Mouse (Mus musculus): ENCODE measurements around the gene Zfp341. TPM values are rescaled to one million over a fixed set of nuclear protein-coding genes. Genes with fewer than 3 reads are reported as not detected.

Gene Zfp341
- polyA plus RNA-seq, 1 experiment from 2014 or later: 1.3 TPM

DNA sequence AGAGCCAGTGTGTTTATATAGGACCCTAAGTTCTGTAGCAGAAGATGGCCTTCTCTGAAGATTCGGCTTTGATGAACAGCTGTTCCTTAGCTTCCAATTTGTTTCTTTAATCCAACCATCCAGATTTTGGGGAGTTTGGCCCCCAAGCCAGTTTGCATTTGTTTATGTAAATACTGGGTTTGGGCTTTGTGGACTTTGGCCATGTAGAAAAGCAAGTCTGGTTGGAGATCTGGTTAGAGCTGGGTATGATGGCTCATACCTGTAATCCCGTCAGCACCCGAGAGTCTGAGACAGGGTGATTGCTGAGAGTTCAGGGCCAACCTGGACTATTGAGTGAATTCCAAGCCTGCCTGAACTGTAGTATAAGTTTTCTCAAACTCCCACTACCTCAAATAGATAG lies 72.7 kb downstream of the Zfp341 start:
- WGBS: 91% methylated on average over 3 of the region's 3 CpGs
- peaks cover 16% of the 10 kb centered on the region; the same call in 1 of the 2 replicates for H3K36me3 ChIP-seq (ENCODE audit: control insufficient read depth, insufficient read depth, low read length)
- no peaks in the 10 kb centered on the region for H3K27me3 ChIP-seq (ENCODE audit: control insufficient read depth, insufficient read depth, low read length)
- 0 out of 2 replicates have a peak, but pooled peaks cover 6% of the 10 kb centered on the region for H3K4me1 ChIP-seq (ENCODE audit: control insufficient read depth, insufficient read depth, low read length)
- H3K9ac ChIP-seq (ENCODE audit: low read depth, low read length): no peak overlapping the region
- no peaks in the 10 kb centered on the region for H3K9me3 ChIP-seq (ENCODE audit: control insufficient read depth, low read length)
- H3K27ac ChIP-seq (ENCODE audit: low read depth, low read length): no peak overlapping the region
- ATAC-seq (ENCODE audit: low FRiP score, low TSS enrichment): no peak
- H3K4me2 ChIP-seq (replicated peaks; ENCODE audit: low read depth, low read length): no peak overlapping the region
- H3K4me3 ChIP-seq (ENCODE audit: low read length): no peak overlapping the region

DNA sequence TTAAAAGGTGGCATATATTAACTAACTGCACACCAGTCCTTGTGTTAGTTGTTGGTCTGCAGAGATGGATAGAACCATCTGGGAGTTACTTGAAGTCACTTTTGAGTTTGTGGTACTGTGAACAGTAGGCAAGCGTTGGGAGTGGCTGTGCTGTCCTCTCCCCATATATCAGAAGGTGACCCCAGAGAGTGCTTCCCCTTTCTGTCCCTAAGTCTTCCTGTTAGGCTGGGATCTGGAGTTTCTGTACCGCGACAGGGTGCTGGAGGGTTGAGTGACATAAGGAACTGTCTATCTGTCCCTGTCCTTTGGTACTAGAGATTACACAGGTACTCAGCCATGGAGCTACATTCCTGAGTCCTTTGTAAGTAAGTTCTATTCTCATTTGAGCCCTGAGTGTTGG lies 73.7 kb downstream of the Zfp341 start:
- Histone ChIP-seq H3K36me3 (ENCODE audit: control insufficient read depth, insufficient read depth, low read length) (peaks cover 26% of the 10 kb centered on the region; the same call in 1 of the 2 replicates), H3K27ac (ENCODE audit: low read depth, low read length) (no peak overlapping the region), H3K4me1 (ENCODE audit: control insufficient read depth, insufficient read depth, low read length) (0 out of 2 replicates have a peak, but pooled peaks cover 2% of the 10 kb centered on the region), H3K4me3 (ENCODE audit: low read length) (no peak overlapping the region), H3K27me3 (ENCODE audit: control insufficient read depth, insufficient read depth, low read length) (no peaks in the 10 kb centered on the region), H3K9me3 (ENCODE audit: control insufficient read depth, low read length) (no peaks in the 10 kb centered on the region), H3K4me2 (replicated peaks; ENCODE audit: low read depth, low read length) (no peak overlapping the region), H3K9ac (ENCODE audit: low read depth, low read length) (no peak overlapping the region)
- no peak for ATAC-seq (ENCODE audit: low FRiP score, low TSS enrichment)
- WGBS: 83% methylated on average over 3 of the region's 3 CpGs

DNA sequence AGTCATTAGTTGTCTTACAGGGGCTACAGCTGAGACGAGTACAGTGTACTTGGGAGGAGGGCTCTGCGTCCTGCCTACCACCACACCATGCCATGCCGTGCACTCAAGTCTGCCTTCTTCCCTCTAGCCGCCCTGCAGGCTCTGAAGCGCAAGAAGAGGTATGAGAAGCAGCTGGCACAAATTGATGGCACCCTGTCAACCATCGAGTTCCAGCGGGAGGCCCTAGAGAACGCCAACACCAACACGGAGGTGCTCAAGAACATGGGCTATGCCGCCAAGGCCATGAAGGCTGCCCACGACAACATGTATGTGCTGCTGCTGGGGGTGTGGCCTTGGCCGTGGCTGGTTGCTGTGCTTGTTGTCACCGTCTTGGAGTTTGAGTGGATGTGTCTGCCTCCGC lies 76.3 kb downstream of the Zfp341 start:
- Histone ChIP-seq H3K27me3 (ENCODE audit: control insufficient read depth, insufficient read depth, low read length) (no peaks in the 10 kb centered on the region), H3K4me3 (ENCODE audit: low read length) (no peak overlapping the region), H3K4me1 (ENCODE audit: control insufficient read depth, insufficient read depth, low read length) (no peaks in the 10 kb centered on the region), H3K9ac (ENCODE audit: low read depth, low read length) (no peak overlapping the region), H3K4me2 (replicated peaks; ENCODE audit: low read depth, low read length) (no peak overlapping the region), H3K36me3 (ENCODE audit: control insufficient read depth, insufficient read depth, low read length) (peaks cover 50% of the 10 kb centered on the region), H3K27ac (ENCODE audit: low read depth, low read length) (no peak overlapping the region), H3K9me3 (ENCODE audit: control insufficient read depth, low read length) (no peaks in the 10 kb centered on the region)
- 93% methylated on average over 14 of the region's 14 CpGs for WGBS
- ATAC-seq (ENCODE audit: low FRiP score, low TSS enrichment): no peak

DNA sequence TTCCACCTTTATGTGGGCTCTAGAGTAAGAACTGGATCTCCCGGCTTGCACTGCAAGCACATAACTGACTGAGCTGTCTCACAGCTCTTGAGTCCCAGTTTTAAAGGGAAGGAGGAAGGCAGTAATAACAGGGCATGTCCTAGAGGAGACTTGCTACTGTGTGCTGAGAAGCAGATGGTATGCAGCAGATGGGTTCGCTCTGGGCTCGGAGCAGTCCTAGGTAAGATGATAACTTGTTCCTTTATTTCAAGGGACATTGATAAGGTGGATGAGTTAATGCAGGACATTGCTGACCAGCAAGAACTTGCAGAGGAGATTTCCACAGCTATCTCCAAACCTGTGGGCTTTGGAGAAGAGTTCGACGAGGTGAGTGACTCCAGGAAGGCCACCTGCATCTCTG lies 77.9 kb downstream of the Zfp341 start:
- no peak for ATAC-seq (ENCODE audit: low FRiP score, low TSS enrichment)
- no peaks in the 10 kb centered on the region for H3K9me3 ChIP-seq (ENCODE audit: control insufficient read depth, low read length)
- no peak overlapping the region for H3K4me3 ChIP-seq (ENCODE audit: low read length)
- no peaks in the 10 kb centered on the region for H3K4me1 ChIP-seq (ENCODE audit: control insufficient read depth, insufficient read depth, low read length)
- 95% methylated on average over 5 of the region's 5 CpGs for WGBS
- peaks cover 55% of the 10 kb centered on the region for H3K36me3 ChIP-seq (ENCODE audit: control insufficient read depth, insufficient read depth, low read length)
- no peak overlapping the region for H3K27ac ChIP-seq (ENCODE audit: low read depth, low read length)
- no peaks in the 10 kb centered on the region for H3K27me3 ChIP-seq (ENCODE audit: control insufficient read depth, insufficient read depth, low read length)
- H3K4me2 ChIP-seq (replicated peaks; ENCODE audit: low read depth, low read length): no peak overlapping the region
- no peak overlapping the region for H3K9ac ChIP-seq (ENCODE audit: low read depth, low read length)

DNA sequence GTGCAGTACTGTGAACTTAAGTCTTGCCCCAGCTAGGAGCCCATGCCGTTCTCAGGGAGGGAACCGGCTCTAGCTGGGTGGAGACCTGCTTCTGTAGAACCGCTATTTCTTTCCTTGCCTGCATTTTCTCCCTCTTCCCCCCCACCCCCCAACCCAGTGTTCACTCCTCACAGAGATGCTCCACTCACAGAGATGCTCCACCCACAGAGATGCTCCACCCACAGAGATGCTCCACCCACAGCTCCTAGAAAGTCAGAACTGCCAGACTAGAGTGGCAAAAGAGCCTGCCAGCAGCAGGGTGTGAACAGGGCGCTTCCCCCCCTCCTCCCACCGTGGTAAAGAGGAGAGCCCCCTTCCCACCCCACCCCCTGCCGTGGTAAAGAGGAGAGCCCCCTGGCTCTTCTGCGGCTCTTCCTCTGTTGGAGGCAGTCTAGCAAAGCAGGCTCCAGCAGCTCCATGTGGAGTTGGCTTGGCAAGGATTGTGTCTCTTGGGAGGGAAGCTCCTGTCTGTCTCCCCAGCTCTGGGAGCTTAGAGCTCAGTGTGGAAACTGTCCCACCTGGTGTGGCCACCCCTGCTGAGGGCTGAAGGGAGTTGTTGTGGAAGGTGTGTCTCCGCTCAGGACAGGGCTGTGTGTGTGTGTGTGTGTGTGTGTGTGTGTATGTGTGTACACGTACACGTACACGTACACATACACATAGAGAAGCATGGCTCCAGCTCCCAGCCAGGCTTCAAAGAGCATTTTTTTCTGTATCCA lies 80.3 kb downstream of the Zfp341 start:
- peaks cover 55% of the 10 kb centered on the region for H3K36me3 ChIP-seq (ENCODE audit: control insufficient read depth, insufficient read depth, low read length)
- no peak overlapping the region for H3K9ac ChIP-seq (ENCODE audit: low read depth, low read length)
- H3K9me3 ChIP-seq (ENCODE audit: control insufficient read depth, low read length): no peaks in the 10 kb centered on the region
- WGBS: 62% methylated on average over 11 of the region's 11 CpGs
- no peaks in the 10 kb centered on the region for H3K27me3 ChIP-seq (ENCODE audit: control insufficient read depth, insufficient read depth, low read length)
- H3K4me2 ChIP-seq (replicated peaks; ENCODE audit: low read depth, low read length): no peak overlapping the region
- no peaks in the 10 kb centered on the region for H3K4me1 ChIP-seq (ENCODE audit: control insufficient read depth, insufficient read depth, low read length)
- H3K4me3 ChIP-seq (ENCODE audit: low read length): no peak overlapping the region
- no peak overlapping the region for H3K27ac ChIP-seq (ENCODE audit: low read depth, low read length)
- ATAC-seq (ENCODE audit: low FRiP score, low TSS enrichment): no peak

DNA sequence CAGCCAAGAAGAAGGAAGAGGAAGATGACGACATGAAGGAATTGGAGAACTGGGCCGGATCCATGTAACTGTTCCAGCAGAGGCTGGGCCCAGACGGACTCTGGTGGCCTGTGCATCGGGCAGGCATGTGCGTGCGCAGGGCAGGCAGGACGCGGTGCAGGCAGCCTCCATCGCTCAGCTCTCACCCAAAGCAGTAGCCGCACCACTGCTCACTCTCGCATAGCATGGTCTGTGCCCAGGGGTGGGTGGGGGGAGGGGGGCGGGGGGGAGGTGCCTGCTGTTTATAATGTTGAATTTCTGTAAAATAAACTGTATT lies 80.8 kb downstream of the Zfp341 start:
- Histone ChIP-seq H3K9ac (ENCODE audit: low read depth, low read length) (no peak overlapping the region), H3K4me2 (replicated peaks; ENCODE audit: low read depth, low read length) (no peak overlapping the region), H3K4me3 (ENCODE audit: low read length) (no peak overlapping the region), H3K36me3 (ENCODE audit: control insufficient read depth, insufficient read depth, low read length) (peaks cover 55% of the 10 kb centered on the region), H3K9me3 (ENCODE audit: control insufficient read depth, low read length) (no peaks in the 10 kb centered on the region), H3K4me1 (ENCODE audit: control insufficient read depth, insufficient read depth, low read length) (no peaks in the 10 kb centered on the region), H3K27ac (ENCODE audit: low read depth, low read length) (no peak overlapping the region), H3K27me3 (ENCODE audit: control insufficient read depth, insufficient read depth, low read length) (no peaks in the 10 kb centered on the region)
- no peak for ATAC-seq (ENCODE audit: low FRiP score, low TSS enrichment)
- WGBS: 96% methylated on average over 12 of the region's 12 CpGs

DNA sequence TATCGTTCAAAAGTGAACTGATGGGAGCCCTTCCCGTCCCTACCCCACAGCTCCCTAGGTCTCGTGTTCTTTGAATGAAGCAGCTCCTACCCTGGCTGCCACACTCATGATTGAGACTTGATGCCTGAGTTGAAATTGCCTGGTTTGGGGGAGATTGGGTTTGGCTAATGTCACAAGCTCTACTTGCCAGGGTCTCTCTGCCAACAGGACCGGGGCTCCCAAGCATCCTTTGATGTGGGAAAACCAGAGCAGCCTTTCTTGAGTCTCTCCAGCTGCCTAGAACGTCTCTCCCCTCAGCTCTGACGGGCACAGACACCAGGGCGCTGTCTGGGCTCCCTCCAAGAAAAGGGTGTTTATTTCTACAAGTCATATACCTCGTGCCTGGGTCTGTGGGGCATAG lies 82.6 kb downstream of the Zfp341 start:
- H3K36me3 ChIP-seq (ENCODE audit: control insufficient read depth, insufficient read depth, low read length): peaks cover 43% of the 10 kb centered on the region
- WGBS: 78% methylated on average over 8 of the region's 8 CpGs
- H3K4me1 ChIP-seq (ENCODE audit: control insufficient read depth, insufficient read depth, low read length): no peaks in the 10 kb centered on the region
- no peak for ATAC-seq (ENCODE audit: low FRiP score, low TSS enrichment)
- H3K27ac ChIP-seq (ENCODE audit: low read depth, low read length): no peak overlapping the region
- no peak overlapping the region for H3K4me2 ChIP-seq (replicated peaks; ENCODE audit: low read depth, low read length)
- no peak overlapping the region for H3K4me3 ChIP-seq (ENCODE audit: low read length)
- H3K27me3 ChIP-seq (ENCODE audit: control insufficient read depth, insufficient read depth, low read length): no peaks in the 10 kb centered on the region
- no peaks in the 10 kb centered on the region for H3K9me3 ChIP-seq (ENCODE audit: control insufficient read depth, low read length)
- no peak overlapping the region for H3K9ac ChIP-seq (ENCODE audit: low read depth, low read length)

Other genes with a start within 250 kb of the Zfp341 start
- gene Cdk5rap1, start 240.3 kb upstream of the Zfp341 start, polyA plus RNA-seq (2014; fragmentation: Nextera tagmentation; extraction: Ambion mirVana): 10.6 and 18.5 TPM in 2 replicates
- gene Snta1, start 205.2 kb upstream of the Zfp341 start, polyA plus RNA-seq (2014; fragmentation: Nextera tagmentation; extraction: Ambion mirVana): 4.5 and 5.7 TPM in 2 replicates
- gene Cbfa2t2, start 176.8 kb upstream of the Zfp341 start, polyA plus RNA-seq (2014; fragmentation: Nextera tagmentation; extraction: Ambion mirVana): 26.6 and 44.4 TPM in 2 replicates
- gene 1700003F12Rik, start 66.2 kb upstream of the Zfp341 start, polyA plus RNA-seq (2014; fragmentation: Nextera tagmentation; extraction: Ambion mirVana): 0.54 and 0.89 TPM in 2 replicates
- gene Actl10, start 61.5 kb upstream of the Zfp341 start, polyA plus RNA-seq (2014; fragmentation: Nextera tagmentation; extraction: Ambion mirVana): not detected in 2 replicates
- 2.4 and 2.5 TPM in 2 replicates for gene Necab3, start 54.4 kb upstream of the Zfp341 start, polyA plus RNA-seq (2014; fragmentation: Nextera tagmentation; extraction: Ambion mirVana)
- 10.0 and 11.3 TPM in 2 replicates for gene E2f1, start 43.4 kb upstream of the Zfp341 start, polyA plus RNA-seq (2014; fragmentation: Nextera tagmentation; extraction: Ambion mirVana)
- 20.4 and 25.9 TPM in 2 replicates for gene Pxmp4, start 9.6 kb upstream of the Zfp341 start, polyA plus RNA-seq (2014; fragmentation: Nextera tagmentation; extraction: Ambion mirVana)
- 0.72 and 0.89 TPM in 2 replicates for gene 4930519P11Rik, start 140 bp downstream of the Zfp341 start, polyA plus RNA-seq (2014; fragmentation: Nextera tagmentation; extraction: Ambion mirVana)
- 13.9 and 19.5 TPM in 2 replicates for gene Chmp4b, start 38.4 kb downstream of the Zfp341 start, polyA plus RNA-seq (2014; fragmentation: Nextera tagmentation; extraction: Ambion mirVana)
- gene Gm14214, start 156.7 kb downstream of the Zfp341 start, polyA plus RNA-seq (2014; fragmentation: Nextera tagmentation; extraction: Ambion mirVana): not detected in 2 replicates
- 68.8 and 310 TPM in 2 replicates for gene Raly, start 177.8 kb downstream of the Zfp341 start, polyA plus RNA-seq (2014; fragmentation: Nextera tagmentation; extraction: Ambion mirVana)
- gene a, start 178.1 kb downstream of the Zfp341 start, polyA plus RNA-seq (2014; fragmentation: Nextera tagmentation; extraction: Ambion mirVana): not detected in 2 replicates